Mouse (Mus musculus) lung, postnatal 0 days (tissue): ENCODE measurements at regions not wholly inside any gene's neighbourhood (a gene's known extent, or its start where the extent isn't known, plus 50 kb on each side); places are given as distances from the start of the nearest gene placed in this dataset.
A peak's percentile ranks its signal among the peaks of the same experiment; 100 is the strongest.

Source experiments
- CTCF ChIP-seq: IDR thresholded peaks from 2 replicates; pipeline ENCODE4 v1.5.1; 2016; ENCODE audit warnings: antibody characterized with exemption, mild to moderate bottlenecking
- EP300 ChIP-seq: IDR thresholded peaks from 2 replicates; pipeline ENCODE4 v1.6.1; 2016; ENCODE audit warnings: antibody characterized with exemption, mild to moderate bottlenecking, control low read depth

DNA sequence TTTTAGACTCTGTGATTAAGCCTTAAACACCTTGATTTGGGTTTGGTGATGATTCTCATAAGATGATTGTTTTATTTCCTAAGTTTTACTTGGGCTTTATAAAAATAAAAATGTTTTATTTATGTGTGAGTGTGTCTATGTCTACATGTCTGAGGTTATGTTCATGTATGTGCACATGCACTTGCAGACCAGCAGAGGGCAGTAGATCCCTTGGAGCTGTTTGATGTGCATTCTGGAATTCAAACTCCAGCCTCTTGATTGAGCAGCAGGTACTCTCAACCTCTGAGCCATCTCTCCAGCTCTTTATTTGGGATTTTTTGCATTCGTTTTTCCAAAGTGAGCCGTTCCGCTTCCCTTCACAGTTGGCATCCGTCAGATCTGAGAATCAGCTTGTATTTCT, 161.8 kb upstream of the Mocs1 start:
- TF ChIP-seq CTCF (peak; percentile 66), EP300 (no peak)
